Mouse (Mus musculus): ENCODE measurements around the gene Pitpnc1.

Gene Pitpnc1

GRCm38 (mm10) chr11:107270564-107270963 lies 199.9 kb downstream of the Pitpnc1 start:
- DNase-seq = no peak

DNA sequence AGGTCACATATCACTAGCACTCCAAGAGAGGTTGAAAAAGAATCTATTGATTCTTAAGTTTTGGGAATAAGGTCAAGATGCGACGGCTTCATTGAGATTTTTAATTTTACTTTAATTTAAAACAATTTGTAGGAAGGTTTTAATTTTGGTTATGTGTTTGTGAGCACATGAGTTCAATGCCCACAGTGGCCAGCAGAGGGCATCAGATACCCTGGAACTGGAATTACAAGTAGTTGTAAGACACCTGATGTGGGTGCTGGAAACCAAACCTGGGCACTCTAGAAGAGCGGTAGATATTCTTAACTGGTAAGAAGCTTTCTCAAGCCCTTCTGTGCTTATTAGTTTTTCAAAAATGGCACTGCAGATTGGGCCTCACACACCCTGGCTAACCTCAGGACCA lies 203.0 kb downstream of the Pitpnc1 start:
- no peak for DNase-seq

GRCm38 (mm10) chr11:107265861-107266260 lies 204.6 kb downstream of the Pitpnc1 start:
- no peak for DNase-seq

- DNase-seq = peak; percentile 21
Measured at GRCm38 (mm10) chr11:107264889-107265615, 205.4 kb downstream of the Pitpnc1 start.

DNA sequence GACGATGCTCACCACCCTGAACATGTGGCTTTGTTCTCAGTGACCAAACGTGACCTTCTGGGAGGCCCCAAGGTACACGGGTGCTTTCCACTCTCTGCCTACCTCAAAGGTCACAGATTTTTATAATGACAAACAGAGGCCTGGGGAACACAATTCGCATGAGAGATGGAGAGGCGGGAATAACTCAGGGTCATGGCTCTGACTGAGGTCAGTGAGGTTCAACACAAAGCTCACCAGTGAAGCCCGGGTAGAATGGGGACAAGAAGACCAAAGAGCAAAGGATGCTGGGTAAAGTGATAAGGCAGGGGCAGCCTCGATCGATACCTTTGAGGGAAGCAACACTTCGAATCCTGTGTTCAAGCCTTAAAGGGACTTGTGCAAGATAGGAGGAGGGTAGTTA lies 206.7 kb downstream of the Pitpnc1 start:
- DNase-seq = no peak

DNA sequence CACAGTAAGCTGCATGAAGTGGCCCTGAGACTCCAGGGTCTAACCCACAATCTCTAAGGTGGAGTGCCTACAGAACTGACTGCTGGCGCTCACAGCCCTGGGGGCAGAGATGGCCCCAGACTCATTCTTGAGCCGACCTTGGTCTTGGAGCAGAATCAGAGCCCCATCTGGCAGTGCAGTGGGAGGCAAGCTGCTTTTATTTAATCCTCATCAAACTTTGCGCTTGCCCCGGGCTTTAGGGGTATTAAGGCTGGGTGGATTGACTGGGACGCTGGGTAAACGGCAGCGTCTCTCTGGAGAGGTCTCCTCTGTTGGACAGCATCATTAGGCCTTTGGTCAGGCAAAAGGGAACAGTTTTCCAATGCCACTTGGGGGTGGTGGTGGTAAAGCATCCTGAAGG lies 211.1 kb downstream of the Pitpnc1 start:
- no peak for DNase-seq

- DNase-seq = no peak
Measured at GRCm38 (mm10) chr11:107255185-107255584, 215.3 kb downstream of the Pitpnc1 start.

GRCm38 (mm10) chr11:107254181-107254580 lies 216.3 kb downstream of the Pitpnc1 start:
- DNase-seq = no peak

DNA sequence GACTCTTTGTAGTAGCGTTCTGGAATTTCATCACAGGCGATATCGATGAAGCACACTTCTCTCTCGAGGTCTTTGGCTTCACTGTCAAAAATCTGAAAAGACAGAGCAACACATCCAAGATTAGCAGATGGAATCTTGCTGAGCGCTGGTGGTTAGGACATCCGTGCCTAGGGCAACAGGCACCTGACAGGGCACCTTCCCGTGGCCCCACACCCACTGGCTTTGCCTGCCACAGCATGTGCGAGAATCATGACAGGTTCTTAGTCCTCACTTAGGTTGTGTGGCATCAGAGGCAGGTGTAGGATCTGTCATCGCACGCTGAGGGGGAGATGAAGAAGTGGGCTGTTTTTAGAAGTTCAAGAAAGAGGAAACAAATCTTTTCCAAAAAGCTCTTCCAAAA lies 218.5 kb downstream of the Pitpnc1 start:
- no peak for DNase-seq

DNA sequence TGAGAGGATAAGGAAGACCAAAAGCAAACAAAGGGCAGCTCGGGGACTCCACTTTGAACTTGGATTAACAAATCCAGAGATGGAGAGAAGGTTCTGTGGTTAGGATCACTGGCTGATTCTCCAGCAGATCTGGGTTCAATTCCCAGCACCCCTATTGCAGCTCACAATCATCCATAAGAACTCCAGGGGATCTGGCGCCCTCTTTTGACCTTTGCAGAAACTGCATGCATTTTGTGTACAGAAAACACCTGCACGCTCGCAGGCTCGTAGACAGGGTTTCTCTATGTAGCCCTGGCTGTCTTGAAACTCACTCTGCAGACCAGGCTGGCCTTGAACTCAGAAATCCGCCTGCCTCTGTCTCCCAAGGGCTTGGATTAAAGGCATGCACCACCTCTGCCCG lies 219.0 kb downstream of the Pitpnc1 start:
- no peak for DNase-seq

GRCm38 (mm10) chr11:107250882-107251281 lies 219.6 kb downstream of the Pitpnc1 start:
- no peak for DNase-seq

DNA sequence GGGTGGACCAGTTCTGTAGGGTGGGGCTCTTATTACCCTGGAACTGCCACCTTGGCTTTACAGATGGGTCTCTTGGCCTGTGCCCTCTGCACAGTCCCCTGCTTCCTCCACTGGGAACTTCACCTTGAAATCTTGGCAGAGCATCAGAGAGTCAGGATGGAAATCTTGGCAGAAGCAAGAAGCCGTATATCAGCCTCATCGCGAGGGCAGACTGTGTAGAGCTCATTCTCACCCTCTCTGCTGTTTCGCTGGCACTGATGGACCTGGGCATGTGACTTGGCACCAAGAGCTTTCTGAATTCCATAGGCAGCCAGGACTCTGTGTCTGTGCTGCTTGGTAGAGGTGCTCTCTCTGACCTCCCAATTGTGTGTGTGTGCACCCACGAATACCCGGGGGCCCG lies 221.7 kb downstream of the Pitpnc1 start:
- no peak for DNase-seq

DNA sequence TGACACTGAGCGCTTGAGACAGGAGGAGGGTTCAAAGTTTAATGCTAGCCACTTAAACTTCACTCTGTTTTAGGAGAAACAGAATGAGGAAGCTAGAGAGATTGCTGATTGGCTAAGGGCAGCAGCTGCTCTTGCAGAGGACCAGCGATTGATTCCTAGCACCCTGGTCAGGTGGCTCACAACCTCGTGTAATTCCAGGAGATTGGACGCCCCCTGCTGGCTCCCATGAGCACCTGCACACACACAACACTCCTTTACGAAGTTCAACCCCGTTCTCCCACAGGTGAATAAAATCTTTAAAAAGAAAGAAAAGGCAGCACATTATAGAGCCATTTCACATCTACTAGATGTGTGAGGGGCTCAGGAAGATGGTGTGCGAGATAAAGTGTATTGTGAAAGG lies 224.8 kb downstream of the Pitpnc1 start:
- DNase-seq = no peak

DNA sequence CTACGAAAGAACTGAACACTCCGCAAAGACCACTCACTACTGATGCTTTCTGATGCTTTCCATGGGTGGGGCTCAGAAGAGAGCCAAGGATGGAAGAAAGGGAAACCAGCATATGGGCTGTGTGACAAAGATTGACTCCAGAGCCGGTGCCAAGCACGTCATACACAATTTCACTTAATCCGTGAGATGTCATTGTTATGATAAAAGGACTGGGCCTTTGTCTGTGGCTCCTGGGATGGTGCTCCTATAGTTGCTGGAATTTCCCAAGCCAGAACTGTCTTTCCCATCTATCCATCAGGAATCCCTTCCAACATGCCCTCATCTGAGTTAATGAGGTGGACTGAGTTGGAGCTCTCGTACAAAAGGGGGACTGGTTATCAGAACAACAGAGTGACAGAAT lies 227.4 kb downstream of the Pitpnc1 start:
- no peak for DNase-seq

GRCm38 (mm10) chr11:107241678-107242077 lies 228.8 kb downstream of the Pitpnc1 start:
- no peak for DNase-seq

DNA sequence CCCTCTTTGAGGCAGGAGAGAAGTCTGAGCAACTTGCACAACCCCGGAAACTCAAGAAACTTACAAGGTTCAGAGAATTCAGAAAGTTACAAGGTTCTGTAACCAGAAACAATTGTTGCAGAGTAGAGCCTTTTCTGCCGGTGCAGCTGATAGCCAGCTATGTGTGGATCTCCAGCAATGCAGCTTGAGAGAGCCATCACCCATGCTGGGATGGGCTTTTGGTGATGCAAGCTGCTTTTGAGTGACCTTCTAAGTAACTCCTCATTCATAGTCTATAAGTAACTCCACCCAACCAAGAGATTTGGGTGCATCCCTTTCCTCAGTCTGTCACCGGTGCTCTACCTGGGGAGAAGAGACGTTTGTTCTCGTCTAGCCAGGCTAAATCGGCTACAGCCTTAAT lies 232.0 kb downstream of the Pitpnc1 start:
- no peak for DNase-seq

GRCm38 (mm10) chr11:107237532-107237931 lies 233.0 kb downstream of the Pitpnc1 start:
- DNase-seq = no peak

GRCm38 (mm10) chr11:107233252-107233890 lies 237.1 kb downstream of the Pitpnc1 start:
- DNase-seq = no peak

- DNase-seq = no peak
Measured at GRCm38 (mm10) chr11:107230128-107230527, 240.4 kb downstream of the Pitpnc1 start.

DNA sequence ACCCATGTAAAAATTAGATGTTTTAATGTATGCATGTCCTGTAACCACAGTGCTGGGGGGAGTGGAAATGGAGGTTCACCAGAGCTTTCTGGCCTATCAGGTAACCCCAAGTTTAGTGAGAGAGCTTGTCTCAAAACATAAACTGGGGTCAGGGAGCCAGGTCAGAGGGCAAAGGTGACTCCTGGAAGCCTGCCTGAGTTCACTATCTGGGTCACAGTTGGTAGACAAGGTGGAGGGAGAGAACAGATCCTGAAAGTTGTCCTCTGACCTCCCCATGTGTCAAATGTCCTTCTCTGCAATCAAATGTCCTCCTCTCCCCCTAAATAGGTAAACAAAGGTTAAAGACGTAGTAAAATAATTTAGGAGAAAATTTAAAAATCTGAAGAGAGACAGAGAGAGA lies 244.1 kb downstream of the Pitpnc1 start:
- DNase-seq = no peak

DNA sequence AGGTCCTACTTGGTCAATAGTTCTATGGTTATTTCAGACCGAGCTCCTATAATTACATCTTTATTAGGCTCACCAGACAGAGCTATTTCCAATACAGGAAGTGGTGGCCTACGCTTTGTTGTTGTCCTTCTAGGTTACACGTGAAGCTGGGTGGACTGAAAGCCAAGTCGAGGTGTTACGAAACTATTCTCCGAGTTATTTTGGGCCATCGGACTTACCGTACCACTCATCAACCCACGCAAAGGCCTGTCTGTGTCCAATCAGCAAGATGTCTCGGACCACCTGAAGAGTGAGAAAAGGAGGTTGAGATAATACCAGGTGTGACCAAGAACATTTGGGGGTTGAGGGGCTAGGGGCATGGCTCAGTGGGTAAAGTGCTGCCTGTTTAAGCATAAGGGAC lies 244.5 kb downstream of the Pitpnc1 start:
- no peak for DNase-seq

GRCm38 (mm10) chr11:107225301-107225700 lies 245.2 kb downstream of the Pitpnc1 start:
- DNase-seq = no peak

GRCm38 (mm10) chr11:107223667-107224214 lies 246.8 kb downstream of the Pitpnc1 start:
- DNase-seq = no peak

DNA sequence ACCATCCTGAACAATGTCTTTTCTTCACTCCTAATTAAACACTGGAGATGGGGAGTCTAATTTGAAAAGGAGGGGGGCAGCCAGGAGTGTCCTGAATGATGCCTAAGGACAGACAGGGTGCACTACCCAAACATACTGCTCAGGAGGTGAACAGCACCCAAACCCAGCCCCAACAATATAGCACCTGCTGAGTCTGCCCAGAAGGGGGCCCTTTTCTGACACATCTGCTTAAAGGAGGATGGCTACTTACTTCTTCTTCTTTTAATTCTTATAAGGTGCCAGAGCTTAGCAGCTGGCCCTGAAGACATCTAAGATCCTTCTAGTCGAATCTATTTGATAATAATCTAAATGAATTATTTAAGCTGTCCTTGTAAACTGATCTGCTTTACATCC lies 247.3 kb downstream of the Pitpnc1 start:
- DNase-seq = no peak

Measured in right cerebral cortex, postnatal 14 days (tissue).